Mouse (Mus musculus) left cerebral cortex, adult 9 months (tissue): ENCODE data around the gene Egf.
A peak's percentile ranks its signal among the peaks of the same experiment; 100 is the strongest.

Source experiments
- DNase-seq, 2 experiments: peaks; one replicate each; pipeline ENCODE4 v3.0.0; 2022; ENCODE audit warnings: low spot score in 2 of 2

Gene Egf

GRCm38 (mm10) chr3:129650293-129650612 lies 104.9 kb downstream of the Egf start:
- DNase-seq: no peak

DNA sequence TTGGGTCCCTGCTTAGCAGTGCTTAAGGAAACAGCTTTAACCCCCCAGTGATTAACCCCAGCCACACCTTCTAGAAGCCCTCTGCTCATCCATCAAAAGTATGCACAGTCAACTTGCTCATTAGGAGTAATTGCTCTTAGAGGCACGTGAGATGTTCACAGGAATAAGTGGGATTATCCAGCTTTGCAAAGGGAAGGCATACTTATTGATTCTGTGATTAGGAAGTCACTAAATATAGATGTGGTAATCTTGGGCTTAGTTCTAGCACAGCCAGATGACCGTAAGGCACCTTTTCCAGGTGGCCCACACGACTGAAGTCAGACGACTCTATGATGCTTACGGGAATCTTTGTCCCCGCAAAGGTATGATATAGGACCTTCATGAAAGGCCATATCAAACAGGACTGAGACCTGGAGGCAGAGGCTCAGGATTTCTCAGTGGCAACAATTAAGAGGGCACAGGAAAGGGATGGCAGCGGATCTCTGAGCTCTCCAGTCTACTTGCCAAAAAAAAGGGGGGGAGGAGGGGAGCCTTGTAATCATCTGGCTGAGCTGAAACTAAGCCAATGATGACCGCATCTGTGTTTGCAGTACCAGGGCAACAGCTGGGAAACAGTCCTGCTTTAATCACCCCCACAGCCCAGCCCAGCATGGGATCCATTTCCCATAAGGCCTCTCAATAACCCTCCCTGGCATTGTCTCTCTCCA lies 105.4 kb downstream of the Egf start:
- peak in 1 of 2 experiments; percentile 47 for DNase-seq

DNA sequence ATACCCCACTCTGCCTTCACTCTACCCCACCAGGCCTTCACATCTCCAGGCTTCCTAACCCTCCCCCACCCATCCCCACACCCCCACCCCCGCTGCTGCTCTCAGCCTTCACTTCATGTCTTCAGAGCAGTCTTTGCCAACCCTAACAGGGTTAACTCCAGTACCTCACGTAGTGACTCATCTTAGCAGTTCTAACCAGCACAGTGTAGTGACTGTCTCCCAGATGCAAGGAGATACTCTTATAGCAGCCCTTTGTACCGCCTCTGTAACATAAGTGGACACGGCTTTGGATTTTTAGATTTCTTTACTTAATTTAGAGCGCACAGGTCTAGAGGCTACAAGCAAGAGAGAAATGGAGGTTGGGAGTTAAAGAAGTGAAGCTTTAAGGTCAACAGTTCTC lies 106.5 kb downstream of the Egf start:
- DNase-seq: no peak

DNA sequence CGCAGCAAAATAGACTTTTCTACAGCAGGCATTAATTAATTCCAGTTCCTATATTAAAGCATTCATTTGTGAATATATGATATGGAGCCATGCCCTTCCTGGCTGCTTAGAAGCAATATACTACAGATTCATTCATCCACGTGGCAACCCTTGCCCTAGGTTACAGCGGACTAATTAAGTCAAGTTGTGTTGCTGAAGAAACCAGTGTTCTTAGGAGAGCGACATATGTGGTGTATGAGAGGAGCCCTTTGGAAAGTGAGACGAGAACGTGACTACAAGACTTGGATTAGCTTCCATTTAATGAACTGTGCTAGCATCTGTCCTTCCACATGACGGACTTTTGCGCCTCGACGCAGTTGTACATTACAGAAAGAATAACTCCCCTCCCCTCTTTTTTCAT lies 107.8 kb downstream of the Egf start:
- no peak for DNase-seq

DNA sequence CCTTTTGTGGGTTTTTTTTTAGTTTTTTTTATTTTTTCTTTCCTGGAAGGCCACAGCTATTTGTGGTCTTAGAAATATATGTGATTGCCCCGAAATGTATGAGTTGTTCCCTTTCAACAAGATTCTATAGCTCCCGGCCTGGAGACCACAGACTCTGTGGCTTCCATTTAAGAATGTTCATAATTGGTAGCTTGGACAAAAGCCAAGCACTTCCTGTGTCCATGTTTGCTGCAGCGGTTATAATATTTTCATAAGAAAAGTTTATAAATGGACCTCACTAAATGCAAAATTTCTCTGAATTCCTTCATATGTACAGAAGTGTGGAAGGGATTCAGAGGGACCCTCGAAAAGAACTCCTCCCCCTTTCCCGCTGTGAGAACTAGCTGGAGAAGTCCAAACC lies 108.3 kb downstream of the Egf start:
- DNase-seq: no peak

- DNase-seq: no peak
Observed at GRCm38 (mm10) chr3:129645409-129645808, 109.7 kb downstream of the Egf start.

- DNase-seq: peak in 1 of 2 experiments; percentile 46
Observed at GRCm38 (mm10) chr3:129641621-129642020, 113.5 kb downstream of the Egf start.

DNA sequence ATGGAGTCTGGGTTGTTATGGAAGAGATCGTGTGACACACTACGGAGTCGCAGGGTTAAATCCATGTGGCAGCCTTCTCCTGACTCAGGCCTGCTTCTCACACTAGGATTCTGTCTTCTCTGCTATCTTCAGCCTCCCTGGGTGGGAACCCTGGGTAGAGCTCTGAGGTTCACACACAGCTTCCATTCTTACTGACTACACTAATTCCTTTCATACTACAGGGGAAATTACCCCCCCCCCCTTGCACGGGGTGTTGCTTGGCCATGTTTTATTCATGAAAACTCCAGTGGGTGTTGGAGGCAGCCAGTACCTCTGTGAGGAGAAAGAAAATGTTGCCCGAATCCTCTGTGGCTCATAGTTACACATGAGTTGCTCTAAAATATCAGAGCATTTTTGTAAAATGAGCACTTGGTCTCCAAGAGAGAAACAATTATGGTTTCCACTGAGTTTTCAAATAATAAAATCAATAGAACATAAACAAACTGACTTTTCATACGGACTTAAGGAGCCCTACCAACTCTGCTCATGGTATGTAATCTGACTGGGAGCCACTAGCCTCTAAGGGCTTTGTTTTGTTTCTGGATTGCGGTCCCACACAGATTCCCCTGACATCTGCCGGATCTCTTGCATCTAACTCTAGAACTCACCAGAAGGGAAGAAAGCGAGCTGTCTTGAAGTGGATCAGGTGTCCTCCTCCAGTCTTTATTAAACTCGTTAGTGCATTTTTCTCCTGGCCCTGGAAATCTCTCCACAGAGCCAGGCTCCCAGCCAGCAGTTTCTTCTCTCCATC lies 114.7 kb downstream of the Egf start:
- peak; percentile 40 to 59 for DNase-seq

DNA sequence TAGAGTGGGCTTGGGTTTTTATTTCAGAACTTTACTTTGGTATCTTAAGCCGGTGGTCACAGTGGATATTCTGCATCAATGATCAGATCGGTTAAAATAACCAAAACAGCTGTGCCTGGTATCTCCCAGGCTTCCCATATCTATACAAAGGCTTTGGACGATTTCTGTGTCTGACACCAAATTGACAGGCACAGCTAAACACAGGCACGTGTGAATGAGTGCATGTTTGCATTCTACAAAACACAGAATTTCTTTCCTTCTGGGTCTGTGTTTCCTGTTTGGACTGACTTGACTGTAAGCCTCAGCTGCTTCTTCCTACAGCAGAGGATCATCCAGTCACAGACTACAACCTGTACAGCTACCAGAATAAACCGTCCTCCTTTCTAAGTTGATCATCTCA lies 115.4 kb downstream of the Egf start:
- no peak for DNase-seq

- no peak for DNase-seq
Observed at GRCm38 (mm10) chr3:129637446-129637845, 117.7 kb downstream of the Egf start.

GRCm38 (mm10) chr3:129634260-129634901 lies 120.7 kb downstream of the Egf start:
- peak in 1 of 2 experiments; percentile 64 for DNase-seq

DNA sequence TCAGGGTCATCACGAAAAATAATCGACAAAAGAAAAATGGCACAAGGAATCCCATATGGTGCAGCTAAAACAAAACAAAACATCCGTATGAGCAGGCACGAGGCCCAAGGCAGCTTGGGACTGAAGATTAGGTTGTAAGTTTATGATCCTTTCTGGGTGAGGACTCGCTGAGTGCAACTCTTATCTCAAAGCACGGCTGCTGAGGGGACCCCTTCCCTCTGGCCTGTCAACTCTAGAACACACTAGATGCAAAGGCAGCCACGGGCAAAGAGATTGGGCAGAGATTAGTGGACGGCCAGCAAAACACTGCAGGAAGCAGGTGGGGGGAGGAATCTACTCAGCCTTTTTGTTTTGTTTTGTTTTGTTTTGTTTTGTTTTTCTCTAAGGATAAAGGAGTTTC lies 121.6 kb downstream of the Egf start:
- no peak for DNase-seq

GRCm38 (mm10) chr3:129631857-129632256 lies 123.3 kb downstream of the Egf start:
- no peak for DNase-seq

DNA sequence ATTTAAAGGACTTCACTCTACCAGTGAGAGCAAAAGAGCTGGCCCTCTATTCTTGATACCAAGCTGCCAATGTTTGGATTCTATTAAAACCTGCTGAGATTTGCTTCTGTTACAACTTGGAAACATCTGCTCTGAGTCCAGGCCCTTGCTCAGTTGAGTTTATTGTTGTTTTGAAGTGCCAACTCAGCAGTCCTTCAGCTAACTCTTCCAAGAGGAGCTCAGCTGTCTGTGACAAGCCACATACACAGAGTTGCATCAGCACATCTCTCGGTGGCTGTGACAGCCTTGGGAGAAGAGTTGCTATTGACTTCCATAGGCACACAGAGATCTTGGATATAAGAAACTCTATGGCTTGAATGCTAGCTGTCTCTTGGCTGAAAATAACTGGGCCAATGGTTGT lies 124.1 kb downstream of the Egf start:
- no peak for DNase-seq
